Mouse (Mus musculus) induced T-regulatory cell, adult 2 months (primary cell): Measurements from ENCODE around the gene Ppara.

Experiments used
- DNase-seq: peaks from one replicate; pipeline ENCODE4 v3.0.0-alpha.2; 2012; ENCODE audit warnings: low read depth

Ppara gene

GRCm38 (mm10) chr15:85734571-85735033 is at the start of gene Ppara:
Gene Ppara, plus strand, starts transcription at chr15:85734983.
- DNase-seq: no peak

GRCm38 (mm10) chr15:85686641-85687395 is 48.0 kb upstream of the Ppara start:
- DNase-seq: no peak

DNA sequence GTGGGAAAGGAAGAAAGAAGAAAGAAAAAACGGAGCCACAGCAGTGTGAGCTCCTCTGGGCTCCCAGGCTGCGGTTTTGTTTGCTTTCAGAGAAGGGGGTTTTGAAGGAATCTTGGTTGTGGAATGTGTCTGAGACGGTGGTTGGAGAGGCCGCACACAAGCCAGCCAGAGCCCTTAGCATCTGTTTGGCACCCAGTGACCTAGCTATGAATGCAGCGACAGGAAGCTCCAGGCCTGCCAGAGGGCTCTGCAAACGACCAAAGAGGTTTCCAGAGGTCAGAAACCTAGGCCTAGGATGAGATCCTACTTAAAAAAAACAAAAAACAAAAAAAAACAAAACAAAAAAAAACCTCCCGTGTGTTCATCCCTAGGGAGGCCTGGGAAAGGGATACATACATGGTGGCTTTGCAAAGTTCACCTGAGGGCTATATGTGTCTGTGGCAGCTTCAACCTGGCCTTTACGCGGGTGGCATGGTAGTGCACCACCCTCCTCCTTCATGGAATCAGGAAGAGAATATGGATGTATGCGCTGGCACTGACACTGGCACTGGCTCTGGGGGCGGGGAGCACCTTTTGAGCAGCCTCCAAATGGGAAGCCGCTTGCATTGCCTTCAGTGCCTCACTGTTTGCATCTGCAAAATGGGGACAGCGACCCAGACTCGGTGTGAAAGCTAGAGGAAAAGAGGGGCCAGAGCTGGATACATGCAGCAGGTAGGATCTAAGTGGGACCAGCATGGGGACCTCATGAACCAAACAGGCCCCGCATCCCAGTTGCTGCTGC is 47.0 kb upstream of the Ppara start:
- no peak for DNase-seq

DNA sequence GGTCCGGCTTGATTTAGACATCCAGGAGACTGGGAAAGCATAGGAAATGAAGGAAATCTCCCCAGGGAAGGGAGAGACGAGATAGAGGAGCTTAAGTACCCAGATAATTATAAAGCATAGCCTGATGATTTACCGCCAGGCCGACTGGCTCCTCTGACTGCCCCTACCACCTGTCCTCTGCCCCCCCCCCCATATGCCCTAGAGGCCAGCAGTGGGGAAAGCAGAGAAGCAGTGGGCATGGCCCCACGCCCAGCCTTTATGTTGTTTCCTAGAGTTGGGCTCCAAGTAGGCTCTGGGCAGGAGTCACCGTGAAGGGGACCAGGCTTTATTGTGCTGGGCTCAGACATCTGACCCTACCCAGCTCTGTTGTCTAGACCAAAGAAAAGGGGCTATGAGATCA is 46.0 kb upstream of the Ppara start:
- DNase-seq: no peak

DNA sequence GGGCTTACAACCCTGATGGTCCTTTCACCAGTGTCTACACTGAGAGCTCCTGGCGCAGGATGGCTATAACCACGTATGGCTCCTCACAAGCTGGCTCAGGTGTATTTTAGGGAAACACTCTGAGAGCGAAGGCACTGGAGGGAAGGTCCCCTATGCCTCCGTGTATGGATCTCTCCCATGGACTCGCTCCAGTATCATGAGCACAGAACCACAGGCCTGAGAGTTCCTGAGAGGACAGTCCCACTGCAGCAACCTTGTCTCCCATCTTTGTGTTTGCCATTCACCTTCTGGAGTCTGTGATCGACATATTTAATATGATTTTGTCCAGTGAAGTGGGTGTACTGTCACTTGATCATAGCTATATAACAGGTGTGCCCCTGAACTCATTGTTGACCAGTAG is 45.3 kb upstream of the Ppara start:
- DNase-seq: no peak

- no peak for DNase-seq
These were observed 44.7 kb upstream of the Ppara start for GRCm38 (mm10) chr15:85690058-85690457.

DNA sequence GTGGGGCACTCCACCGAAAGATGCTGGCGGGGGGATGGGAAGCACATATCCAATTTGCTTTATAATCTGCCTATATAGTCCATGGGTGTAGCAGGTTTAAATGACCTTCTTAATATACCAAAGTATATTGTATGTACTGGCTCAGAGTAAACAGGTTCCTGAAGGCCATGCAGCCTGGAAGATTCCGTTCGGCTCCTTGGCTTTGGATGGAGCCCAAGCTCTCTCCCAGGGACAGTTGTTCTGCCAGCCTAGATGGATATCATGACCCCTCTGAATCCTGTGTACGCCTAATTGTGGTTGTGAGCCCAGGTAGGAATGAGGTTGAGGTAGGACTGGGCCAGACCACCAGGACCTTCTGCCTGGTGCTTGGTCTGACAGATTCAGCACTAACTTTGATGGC is 43.9 kb upstream of the Ppara start:
- DNase-seq: no peak

- DNase-seq: no peak
These were observed 41.7 kb upstream of the Ppara start for GRCm38 (mm10) chr15:85693115-85693514.

GRCm38 (mm10) chr15:85693819-85694218 is 41.0 kb upstream of the Ppara start:
- no peak for DNase-seq

- DNase-seq: no peak
These were observed 40.4 kb upstream of the Ppara start for GRCm38 (mm10) chr15:85694379-85694778.

GRCm38 (mm10) chr15:85695304-85695703 is 39.5 kb upstream of the Ppara start:
- DNase-seq: no peak

DNA sequence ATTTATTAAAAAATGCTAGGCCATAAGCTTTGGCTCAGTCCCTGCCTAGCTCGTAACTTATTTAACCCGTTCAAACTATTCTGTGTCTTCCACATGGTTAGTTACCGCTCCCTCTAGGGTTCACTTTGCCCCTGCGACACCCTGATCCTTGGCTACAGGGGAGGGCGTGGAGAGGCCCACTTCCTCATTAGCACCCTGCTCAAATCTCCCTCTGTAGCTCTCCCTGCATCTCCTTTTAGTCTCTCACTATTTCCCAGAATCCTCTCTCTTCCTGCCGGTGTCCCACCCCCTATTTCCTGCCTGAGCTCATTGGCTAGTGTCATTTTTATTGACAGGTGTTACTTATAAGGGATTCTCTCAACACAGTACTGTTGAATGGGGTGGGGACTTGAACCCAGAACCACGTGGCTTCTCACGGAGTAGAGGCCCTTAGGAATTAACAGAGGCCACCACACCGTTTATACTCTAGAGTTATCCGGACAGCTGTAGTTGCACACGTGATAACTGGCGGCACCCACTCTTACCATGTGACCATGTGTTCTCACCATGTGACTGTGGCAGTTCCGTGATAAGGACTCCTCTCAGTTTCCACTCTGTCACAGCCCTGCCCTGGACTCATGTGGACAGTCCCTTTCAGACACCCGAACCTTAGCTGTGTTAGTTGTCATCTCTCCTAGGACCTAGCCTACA is 36.3 kb upstream of the Ppara start:
- no peak for DNase-seq

- no peak for DNase-seq
These were observed 35.3 kb upstream of the Ppara start for GRCm38 (mm10) chr15:85699452-85699851.

DNA sequence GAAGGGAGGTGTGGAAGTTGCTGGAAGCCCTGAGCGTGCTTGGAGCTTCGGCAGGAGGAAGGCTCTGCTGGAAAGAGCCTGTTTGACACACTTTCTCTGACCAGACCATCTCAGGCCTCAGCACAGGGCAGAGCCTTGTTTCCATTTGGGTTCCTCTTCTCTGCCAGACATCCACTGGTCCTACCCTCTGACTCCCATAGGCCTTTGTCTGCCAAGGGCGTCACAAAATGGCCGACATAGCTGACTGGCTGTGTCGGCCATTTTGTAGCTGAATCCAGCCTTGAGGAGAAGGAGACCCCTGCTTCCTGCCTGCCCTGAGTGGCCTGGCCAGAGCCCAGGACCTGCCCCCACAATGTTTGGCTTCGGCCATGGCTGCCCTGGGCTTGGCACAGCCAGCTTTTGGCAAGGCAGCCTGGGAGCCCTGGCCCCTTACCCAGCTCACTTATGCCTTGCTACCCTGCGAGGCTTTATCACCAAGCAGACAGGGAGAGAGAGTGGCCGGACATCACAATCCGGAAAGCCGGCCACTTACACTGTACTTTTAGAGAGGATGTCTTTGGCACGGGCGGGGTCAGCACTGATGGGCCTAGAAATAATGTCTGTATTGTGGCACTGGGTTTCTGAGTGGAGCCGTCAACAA is 34.8 kb upstream of the Ppara start:
- DNase-seq: no peak

DNA sequence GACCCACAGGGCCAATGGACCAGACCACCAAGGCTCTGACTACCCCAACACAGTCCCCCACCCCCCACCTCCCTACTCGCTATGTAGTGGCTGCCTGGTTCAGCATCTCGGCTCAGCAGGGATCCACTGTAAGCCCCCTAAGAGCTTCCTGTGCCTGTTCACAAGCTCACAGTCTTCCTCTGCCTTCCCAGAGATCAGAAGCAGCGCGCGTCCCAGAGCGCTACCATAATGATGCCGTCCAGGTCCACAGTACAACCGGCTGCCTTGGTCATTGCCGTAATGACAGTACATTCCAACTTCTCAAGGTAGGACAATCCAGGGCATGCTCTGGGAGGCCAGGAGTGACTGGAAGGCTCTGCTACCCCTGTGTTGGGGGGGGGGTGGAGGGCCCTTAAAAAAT is 34.1 kb upstream of the Ppara start:
- DNase-seq: no peak

DNA sequence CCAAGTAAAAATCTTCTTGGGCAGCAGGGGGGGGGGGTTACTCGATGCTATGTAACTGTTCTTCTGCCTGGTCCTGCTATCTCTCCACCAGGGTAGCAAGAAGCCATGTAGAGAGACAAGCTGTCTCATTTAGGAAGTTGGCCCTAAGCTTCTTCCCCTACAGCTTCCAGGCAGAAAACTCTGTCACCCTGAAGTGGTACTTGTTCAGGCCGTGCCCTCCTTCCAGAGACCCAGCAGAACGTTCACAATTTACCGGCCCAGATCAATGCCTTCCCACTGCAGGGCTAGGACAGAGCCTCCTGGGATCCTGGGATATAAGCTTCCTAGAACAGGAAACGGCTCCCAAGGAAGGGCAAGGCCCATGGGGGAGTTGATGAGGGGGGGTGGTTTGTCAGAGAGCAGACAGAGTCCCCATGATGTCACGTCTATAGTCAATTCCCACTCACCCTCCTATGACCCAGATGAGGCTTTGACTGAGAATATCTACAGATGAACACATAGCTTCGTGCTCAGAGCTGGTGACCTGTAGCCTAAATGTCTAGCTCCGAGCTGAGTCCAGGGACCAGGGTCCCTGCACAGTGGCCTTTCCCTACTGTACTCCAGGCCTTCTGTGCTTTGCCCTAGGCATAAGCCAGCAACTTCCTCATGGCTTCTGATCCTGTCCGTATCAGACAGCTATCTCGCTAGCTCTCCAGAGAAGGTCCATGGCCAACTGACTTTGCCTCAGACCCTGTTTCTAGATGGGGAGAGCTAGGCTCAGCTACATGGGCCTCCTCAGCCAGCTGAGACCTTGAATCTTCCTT is 33.5 kb upstream of the Ppara start:
- no peak for DNase-seq

DNA sequence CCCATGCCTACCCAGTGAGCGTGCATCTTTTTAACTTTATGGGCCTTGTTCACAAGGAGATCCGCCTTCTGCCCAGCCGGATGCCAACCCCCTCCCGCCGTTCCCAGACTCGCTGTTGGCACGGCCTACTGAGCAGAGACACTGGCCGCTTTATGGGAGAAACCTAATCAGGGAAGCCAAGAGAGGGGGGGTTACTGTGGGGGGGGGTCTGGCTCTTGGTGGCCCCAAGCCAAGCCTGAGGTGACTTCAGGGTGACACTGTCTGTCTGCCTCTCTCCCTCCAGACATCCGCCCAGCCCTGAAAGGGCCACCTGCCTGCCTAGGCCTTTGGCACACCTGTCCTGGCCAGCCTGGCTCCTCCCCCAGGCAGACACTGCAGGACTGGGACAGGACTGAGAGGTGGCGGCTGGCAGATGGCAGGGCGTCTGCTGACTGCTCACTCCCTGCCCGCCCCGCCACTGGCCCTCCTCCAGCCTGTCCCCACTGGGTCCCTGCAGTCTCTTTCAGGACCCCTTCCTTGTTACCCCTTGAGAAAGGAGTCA is 32.3 kb upstream of the Ppara start:
- no peak for DNase-seq

- no peak for DNase-seq
These were observed 31.6 kb upstream of the Ppara start for GRCm38 (mm10) chr15:85703194-85703641.

- no peak for DNase-seq
These were observed 30.9 kb upstream of the Ppara start for GRCm38 (mm10) chr15:85703858-85704257.

GRCm38 (mm10) chr15:85704341-85705012 is 30.3 kb upstream of the Ppara start:
- DNase-seq: no peak
